Mouse (Mus musculus) liver, embryonic 14.5 days (tissue): ENCODE data around the gene Tmem135. TPM values are rescaled to one million over a fixed set of nuclear protein-coding genes. Genes with fewer than 3 reads are reported as not detected.
A peak's percentile ranks its signal among the peaks of the same experiment; 100 is the strongest.

Source experiments
- ATAC-seq: fragments of 200-750 bp; cut with Nextera tagmentation; 2 replicates; pipeline ENCODE4 v1.8.0; 2017; ENCODE audit warnings: moderate number of reproducible peaks, mild to moderate bottlenecking, moderate library complexity; ENCODE audit not compliant: insufficient read depth
- DNase-seq, 3 experiments: peaks; one replicate each; pipeline ENCODE4 v3.0.0-alpha.2; 2012 to 2013; ENCODE audit warnings: low read depth in 3 of 3, low spot score in 3 of 3
- H3K27ac ChIP-seq: fragments of 300-500 bp; sonication (generic); 2 replicates; pipeline ENCODE4 v1.5.1; 2014; ENCODE audit warnings: moderate library complexity, mild to moderate bottlenecking, control low read depth, inconsistent platforms
- H3K27me3 ChIP-seq: fragments of 300-500 bp; sonication (generic); 2 replicates; pipeline ENCODE4 v1.6.1; 2014; ENCODE audit warnings: mild to moderate bottlenecking, low read length, moderate library complexity; ENCODE audit not compliant: control insufficient read depth, insufficient read depth
- H3K36me3 ChIP-seq: fragments of 300-500 bp; sonication (generic); replicated peaks from 2 replicates; pipeline ENCODE4 v1.6.1; 2014; ENCODE audit warnings: low read depth; ENCODE audit not compliant: control insufficient read depth, insufficient read depth
- H3K4me1 ChIP-seq, 2 experiments: fragments of 200-500 bp in 1 of 2; fragments of 300-500 bp in 1 of 2; sonication (generic) in 1 of 2; replicated peaks; 2 replicates each; pipeline ENCODE4 v1.6.1; 2012 to 2014; ENCODE audit warnings: antibody characterized with exemption in 1 of 2, inconsistent platforms in 1 of 2, low read length in 1 of 2; ENCODE audit not compliant: control insufficient read depth in 2 of 2, insufficient read depth in 2 of 2
- H3K4me2 ChIP-seq: fragments of 300-500 bp; sonication (generic); 2 replicates; pipeline ENCODE4 v1.6.1; 2014; ENCODE audit warnings: low read depth, mild to moderate bottlenecking, control low read depth, moderate library complexity
- H3K4me3 ChIP-seq, 2 experiments: fragments of 200-500 bp in 1 of 2; fragments of 300-500 bp in 1 of 2; sonication (generic) in 1 of 2; 2 replicates each; pipeline ENCODE4 v1.5.1; 2012 to 2014; ENCODE audit warnings: low read depth in 2 of 2, low read length in 2 of 2, mild to moderate bottlenecking in 2 of 2, control low read depth in 1 of 2, inconsistent platforms in 1 of 2, moderate library complexity in 1 of 2; ENCODE audit not compliant: insufficient read depth in 1 of 2
- H3K9ac ChIP-seq: fragments of 300-500 bp; sonication (generic); replicated peaks from 2 replicates; pipeline ENCODE4 v1.6.1; 2014; ENCODE audit warnings: mild to moderate bottlenecking, control low read depth, moderate library complexity
- H3K9me3 ChIP-seq: fragments of 300-500 bp; sonication (generic); 2 replicates; pipeline ENCODE4 v1.6.1; 2016; ENCODE audit warnings: low read length, mixed read lengths; ENCODE audit not compliant: control insufficient read depth
- CTCF ChIP-seq: IDR thresholded peaks from 2 replicates; pipeline ENCODE4 v1.5.1; 2016; ENCODE audit warnings: antibody characterized with exemption, low read depth, control low read depth
- EP300 ChIP-seq: IDR thresholded peaks from 2 replicates; pipeline ENCODE4 v1.6.1; 2016; ENCODE audit warnings: antibody characterized with exemption, low read depth
- WGBS: fragments of 180-500 bp; shearing (Covaris S2); extraction: QIAGEN DNeasy Blood & Tissue Kit; methylation state at CpG from one replicate; pipeline ENCODE4 v1.1.7; 2014; ENCODE audit not compliant: insufficient replicate concordance; 5-methylcytosine and 5-hydroxymethylcytosine counted together
- polyA plus RNA-seq, 2 experiments: library from polyadenylated mRNA; depleted of rRNA in 1 of 2; stranded (reverse) in 1 of 2; unstranded in 1 of 2; fragments of >200 nt; fragmentation: Nextera tagmentation in 1 of 2; extraction: Ambion mirVana in 1 of 2; gene quantifications; 2 replicates each; pipeline versions ENCODE4 v1.2.1 to v1.2.3; 2012 to 2014

The Tmem135 gene
- polyA plus RNA-seq, 2 experiments, result 5.4 to 12.7 TPM

- H3K4me1 ChIP-seq, result no peaks in the 10 kb centered on the region
- no peak overlapping the region for H3K4me3 ChIP-seq
- no peak overlapping the region for H3K9ac ChIP-seq
- WGBS, result 81% methylated on average over 3 of the region's 3 CpGs
- H3K4me2 ChIP-seq, result no peak overlapping the region
- H3K36me3 ChIP-seq, result no peaks in the 10 kb centered on the region
- no peaks in the 10 kb centered on the region for H3K9me3 ChIP-seq
- DNase-seq (no peak), ATAC-seq (no peak)
- TF ChIP-seq CTCF (no peak), EP300 (no peak)
- H3K27me3 ChIP-seq, result no peaks in the 10 kb centered on the region
- no peak overlapping the region for H3K27ac ChIP-seq
Observed at GRCm38 (mm10) chr7:89231200-89231790, 172.7 kb downstream of the Tmem135 start.

DNA sequence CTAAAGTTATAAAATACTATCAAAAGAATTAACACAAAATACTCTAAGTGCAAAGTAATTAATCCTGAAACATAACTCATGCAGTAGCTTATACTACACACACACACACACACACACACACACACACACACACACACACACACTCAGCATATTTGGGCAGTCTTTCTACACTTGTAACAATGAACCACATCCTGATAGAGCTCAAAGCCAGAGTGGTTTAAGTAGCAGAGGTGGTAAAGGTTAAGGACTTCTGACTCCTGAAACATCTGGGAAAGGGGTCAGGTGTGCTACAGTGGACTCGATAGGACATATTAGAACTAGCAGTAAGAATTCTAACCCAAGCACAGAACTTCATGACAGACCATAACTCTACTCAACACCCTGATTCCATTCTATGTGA lies 181.4 kb downstream of the Tmem135 start:
- H3K27me3 ChIP-seq, result no peaks in the 10 kb centered on the region
- no peak overlapping the region for H3K4me3 ChIP-seq
- 81% methylated on average over 1 of the region's 1 CpGs for WGBS
- no peaks in the 10 kb centered on the region for H3K4me1 ChIP-seq
- ATAC-seq (no peak), DNase-seq (no peak)
- H3K9ac ChIP-seq, result no peak overlapping the region
- no peaks in the 10 kb centered on the region for H3K9me3 ChIP-seq
- H3K27ac ChIP-seq, result no peak overlapping the region
- TF ChIP-seq EP300, result no peak
- no peak for TF ChIP-seq CTCF
- H3K4me2 ChIP-seq, result no peak overlapping the region
- no peaks in the 10 kb centered on the region for H3K36me3 ChIP-seq

DNA sequence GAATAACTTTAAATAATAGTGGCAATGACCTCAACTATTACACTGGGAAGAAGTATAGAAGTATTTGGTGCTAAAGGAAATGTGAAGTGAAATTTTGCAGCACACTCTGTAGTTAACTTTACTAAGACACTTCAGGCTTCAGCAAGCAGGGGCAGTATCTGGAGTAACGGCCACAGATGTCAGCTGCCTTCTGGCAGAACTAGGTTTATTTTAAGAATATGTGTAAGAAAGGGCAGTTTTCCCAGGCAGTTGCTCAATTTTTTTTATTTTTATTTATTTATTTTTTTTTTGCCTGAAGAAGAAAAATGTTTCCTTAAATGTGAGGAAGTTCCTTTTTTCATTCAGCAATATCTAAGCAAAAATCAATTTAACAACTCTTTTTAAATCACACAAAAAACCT lies 187.4 kb downstream of the Tmem135 start:
- 23% methylated on average over 1 of the region's 1 CpGs for WGBS
- DNase-seq (no peak), ATAC-seq (no peak)
- Histone ChIP-seq H3K36me3 (no peaks in the 10 kb centered on the region), H3K4me3 (no peak overlapping the region), H3K27ac (no peak overlapping the region), H3K27me3 (no peaks in the 10 kb centered on the region), H3K4me1 (peaks cover 0 to 4% of the 10 kb centered on the region in 2 experiments; a peak in 2 of 4 replicates), H3K4me2 (no peak overlapping the region), H3K9ac (no peak overlapping the region), H3K9me3 (no peaks in the 10 kb centered on the region)
- TF ChIP-seq EP300 (no peak), CTCF (no peak)

- Histone ChIP-seq H3K27ac (no peak overlapping the region), H3K36me3 (no peaks in the 10 kb centered on the region), H3K9ac (no peak overlapping the region), H3K9me3 (no peaks in the 10 kb centered on the region), H3K27me3 (no peaks in the 10 kb centered on the region), H3K4me2 (no peak overlapping the region), H3K4me3 (no peak overlapping the region), H3K4me1 (peaks cover 0 to 4% of the 10 kb centered on the region in 2 experiments; a peak in 2 of 4 replicates)
- DNase-seq (no peak), ATAC-seq (peak; percentile 43; the same call in 1 of the 2 replicates)
- WGBS, result 10% methylated on average over 2 of the region's 2 CpGs
- TF ChIP-seq EP300, result no peak
- no peak for TF ChIP-seq CTCF
Observed at GRCm38 (mm10) chr7:89216118-89216517, 187.9 kb downstream of the Tmem135 start.

GRCm38 (mm10) chr7:89215714-89216113 lies 188.3 kb downstream of the Tmem135 start:
- WGBS, result 28% methylated on average over 7 of the region's 7 CpGs
- no peak for ATAC-seq
- no peak for TF ChIP-seq EP300
- no peaks in the 10 kb centered on the region for H3K36me3 ChIP-seq
- no peak overlapping the region for H3K9ac ChIP-seq
- DNase-seq, result no peak
- H3K4me3 ChIP-seq, result no peak overlapping the region
- no peaks in the 10 kb centered on the region for H3K9me3 ChIP-seq
- H3K4me1 ChIP-seq, result peaks cover 0 to 4% of the 10 kb centered on the region in 2 experiments; a peak in 2 of 4 replicates
- H3K27me3 ChIP-seq, result no peaks in the 10 kb centered on the region
- H3K27ac ChIP-seq, result no peak overlapping the region
- H3K4me2 ChIP-seq, result no peak overlapping the region
